Mouse (Mus musculus): ENCODE data around the gene Ccdc189.
"Not testable (repeated sequence)": the region's sequence is repeated elsewhere in the genome, so short reads cannot be mapped to it uniquely, and the experiment has no call there.

Gene Ccdc189

DNA sequence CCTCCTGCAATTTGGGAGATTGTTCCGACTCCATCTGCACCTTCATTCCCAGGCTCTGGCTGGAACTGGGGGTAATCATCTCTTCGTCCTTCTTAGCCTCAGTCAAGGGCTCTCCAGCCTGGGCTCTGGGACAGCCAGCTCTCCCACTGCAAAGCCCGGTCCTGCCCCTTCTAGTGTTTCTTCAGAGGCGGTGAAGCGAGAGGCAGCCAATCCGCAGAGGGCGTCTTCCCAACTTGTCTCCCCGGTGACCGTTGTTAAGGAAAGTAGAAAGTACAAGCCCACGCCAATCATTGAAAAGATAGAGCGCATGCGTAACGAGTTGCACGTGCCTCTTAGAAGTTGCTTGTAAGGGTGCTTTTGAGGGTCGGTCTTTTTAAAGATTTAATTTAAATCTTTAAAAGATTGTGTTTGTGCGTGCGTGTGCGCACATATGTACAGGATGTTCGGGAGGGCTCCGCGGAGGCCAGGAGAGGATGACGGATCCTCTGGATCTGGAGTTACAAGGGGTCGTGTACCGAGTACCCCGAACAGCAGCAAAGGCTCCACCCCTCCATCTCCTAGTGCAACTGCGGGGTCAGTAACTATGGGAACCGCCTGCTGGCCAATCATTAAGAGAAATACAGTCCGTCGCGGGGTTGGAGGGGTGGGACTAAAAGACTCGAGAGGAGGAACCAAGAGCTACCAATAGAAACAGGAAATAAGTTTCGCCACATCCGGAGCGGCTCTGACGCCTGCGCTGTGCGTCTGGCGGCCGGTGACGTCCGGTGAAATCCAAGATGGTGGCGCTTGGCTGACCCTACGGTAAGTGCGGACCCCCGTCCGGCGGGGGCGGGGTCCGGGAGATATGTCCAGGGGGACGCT is at the start of gene Ccdc189, which contains the start of gene Rnf40:
Gene Ccdc189 (minus strand): TSS at position 585 of the 861 bp plus-strand sequence.
Gene Rnf40 (plus strand): TSS at position 757 of the 861 bp plus-strand sequence.
- in situ Hi-C loops (cut with MseI, MboI), result no loop called here

DNA sequence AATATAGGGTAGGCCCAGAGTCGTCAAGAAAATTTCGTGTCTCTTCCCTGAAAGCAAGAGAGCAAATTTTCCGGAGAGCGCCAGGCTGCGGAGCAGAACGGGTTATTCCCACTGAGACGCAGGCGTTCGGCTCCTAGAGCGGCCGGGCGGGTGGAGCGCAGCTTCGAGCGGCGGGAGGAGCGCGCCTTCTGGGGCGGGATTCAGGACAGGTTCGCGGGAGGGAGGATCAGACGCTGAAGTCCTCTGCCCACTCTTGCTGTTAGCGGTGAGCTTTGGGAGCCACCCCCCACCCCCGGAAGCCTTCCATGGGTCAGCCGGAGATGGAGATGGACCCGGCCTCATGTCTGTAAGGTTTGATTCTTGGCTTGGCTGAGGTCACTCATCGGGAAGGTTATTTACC is 48.6 kb upstream of the Ccdc189 start:
- in situ Hi-C loops (cut with MseI, MboI), result no loop called here

DNA sequence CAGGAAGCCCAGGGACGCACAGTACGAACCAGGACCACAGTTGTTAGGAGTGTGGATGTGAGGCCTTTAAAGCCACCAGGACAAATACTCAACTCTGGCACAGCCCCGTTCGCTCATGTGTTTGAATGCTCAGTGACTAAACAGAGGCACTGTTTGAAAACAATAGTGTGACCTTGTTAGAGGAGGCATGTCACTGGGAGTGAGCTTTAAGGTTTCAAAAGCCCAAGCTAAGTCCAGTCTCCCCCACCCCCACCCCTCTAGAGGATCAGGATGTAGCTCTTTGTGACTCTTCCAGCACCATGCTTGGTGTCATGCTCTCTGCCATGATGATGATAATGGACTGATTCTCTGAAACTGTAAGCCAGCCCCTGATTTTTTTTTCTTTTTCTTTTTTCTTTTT is 43.0 kb upstream of the Ccdc189 start:
- in situ Hi-C loops (cut with MseI, MboI), result no loop called here

DNA sequence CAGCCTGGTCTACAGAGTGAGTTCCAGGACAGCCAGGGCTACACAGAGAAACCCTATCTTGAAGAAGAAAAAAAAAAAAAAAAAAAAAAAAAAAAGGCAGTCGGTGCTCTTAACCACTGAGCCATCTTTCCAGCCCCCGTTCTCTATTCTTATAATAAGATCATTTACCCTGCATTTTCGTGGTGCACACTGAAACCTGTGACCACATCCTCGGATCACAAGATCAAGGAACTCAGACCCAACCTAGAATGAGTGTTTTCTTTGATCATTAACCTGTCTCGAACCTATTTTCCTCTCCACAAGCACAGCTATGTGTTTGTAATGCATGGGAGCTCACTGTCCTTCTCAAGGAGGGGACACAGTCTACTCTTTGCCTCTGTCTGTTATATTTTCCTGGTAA is 40.3 kb upstream of the Ccdc189 start:
- in situ Hi-C loops (cut with MseI, MboI), result no loop called here

DNA sequence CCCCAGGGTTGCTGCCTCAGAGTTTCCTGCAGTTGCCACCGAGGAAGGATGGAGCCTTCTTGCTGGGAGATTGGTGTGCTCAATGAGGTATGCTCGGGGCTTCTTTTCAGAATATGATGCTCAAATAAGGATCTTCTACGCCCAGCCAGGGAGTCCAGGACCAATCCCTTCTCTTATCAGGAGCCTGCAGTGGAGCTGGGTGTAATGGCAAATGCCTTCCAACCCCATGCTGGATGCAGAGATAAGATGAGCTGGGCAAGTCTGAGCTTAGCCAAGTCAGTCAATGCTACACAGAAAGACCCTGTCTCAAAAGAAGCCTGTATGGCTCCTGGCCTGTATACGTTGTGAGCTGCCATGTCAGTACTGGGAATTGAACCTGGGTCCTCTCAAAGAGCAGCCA is 38.1 kb upstream of the Ccdc189 start:
- in situ Hi-C loops (cut with MseI, MboI), result no loop called here

DNA sequence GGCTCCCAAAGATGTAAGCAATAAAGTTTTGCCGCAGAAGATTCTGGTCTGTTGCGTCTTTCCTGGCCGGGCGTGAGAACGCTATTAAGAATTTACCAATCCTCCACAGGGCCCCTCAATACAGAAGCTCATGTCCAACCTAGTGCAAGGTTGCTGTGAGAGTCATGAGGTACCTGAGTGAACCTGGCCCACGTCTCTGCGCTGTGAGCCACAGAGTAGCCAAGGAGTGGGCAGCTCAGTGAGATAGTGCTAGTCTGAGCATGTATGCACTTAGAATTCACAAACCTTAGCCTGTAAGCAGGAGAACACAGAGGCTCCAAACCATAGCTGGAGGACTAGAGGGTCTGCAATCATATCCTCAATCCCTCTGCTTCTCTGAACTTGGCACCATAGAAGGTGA is 37.6 kb upstream of the Ccdc189 start:
- in situ Hi-C loops (cut with MseI, MboI), result no loop called here

DNA sequence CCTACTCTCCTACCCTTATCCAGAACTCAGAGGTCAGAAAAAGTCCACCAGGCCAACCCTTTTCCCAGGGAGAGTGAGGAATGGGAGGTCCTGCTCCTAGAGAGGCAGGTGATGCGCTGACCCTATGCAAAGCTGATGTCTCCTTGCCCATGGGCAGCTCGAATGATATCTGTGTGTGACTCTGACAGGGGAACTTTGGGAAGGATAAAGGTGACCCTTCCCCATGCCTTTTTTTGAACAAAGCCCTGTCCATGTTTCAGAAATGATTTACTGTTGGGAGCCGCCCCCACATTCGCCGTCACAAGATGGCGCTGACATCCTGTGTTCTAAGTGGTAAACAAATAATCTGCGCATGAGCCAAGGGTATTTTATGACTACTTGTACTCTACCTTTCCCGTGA is 30.0 kb upstream of the Ccdc189 start:
- in situ Hi-C loops (cut with MseI, MboI), result not testable (repeated sequence)

DNA sequence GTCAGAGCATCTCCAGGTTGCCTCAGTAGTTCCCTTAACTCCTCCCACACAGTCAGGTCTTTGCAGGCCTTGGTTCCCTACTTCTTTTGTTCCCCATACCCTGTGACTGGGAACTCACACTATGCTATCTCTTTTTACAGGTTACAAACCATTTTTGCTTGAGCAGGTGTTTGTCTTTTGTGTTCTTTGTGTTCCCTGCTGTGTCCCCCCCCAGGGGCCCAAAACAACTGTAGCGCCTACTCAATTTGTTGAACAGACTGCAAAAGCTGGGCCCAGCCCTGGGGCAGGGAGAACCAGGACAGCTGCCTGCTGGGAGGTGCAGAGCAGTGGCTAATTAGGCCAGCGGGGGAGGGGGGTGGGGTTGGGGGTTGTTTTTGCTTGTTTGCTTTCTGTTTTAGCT is 29.6 kb upstream of the Ccdc189 start:
- in situ Hi-C loops (cut with MseI, MboI), result no loop called here

DNA sequence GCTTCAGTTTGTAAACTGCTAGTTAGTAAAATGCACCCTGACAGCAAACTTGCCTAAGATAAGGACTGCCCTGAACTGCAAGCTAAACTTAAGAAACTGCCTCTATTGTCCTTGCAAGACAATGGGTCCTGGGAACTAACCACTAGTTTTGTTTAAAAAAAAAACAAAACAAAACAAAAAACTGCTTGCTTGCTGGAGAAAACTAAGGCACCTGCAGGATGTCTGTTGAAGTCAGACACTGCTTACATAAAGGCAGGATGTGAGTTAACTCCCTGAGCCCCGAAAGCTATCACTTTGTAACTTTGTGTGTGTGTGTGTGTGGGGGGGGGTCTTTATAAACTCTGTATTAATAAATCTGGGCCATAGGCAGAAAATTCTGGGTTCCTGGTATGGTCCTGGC is 28.5 kb upstream of the Ccdc189 start:
- in situ Hi-C loops (cut with MseI, MboI), result no loop called here

DNA sequence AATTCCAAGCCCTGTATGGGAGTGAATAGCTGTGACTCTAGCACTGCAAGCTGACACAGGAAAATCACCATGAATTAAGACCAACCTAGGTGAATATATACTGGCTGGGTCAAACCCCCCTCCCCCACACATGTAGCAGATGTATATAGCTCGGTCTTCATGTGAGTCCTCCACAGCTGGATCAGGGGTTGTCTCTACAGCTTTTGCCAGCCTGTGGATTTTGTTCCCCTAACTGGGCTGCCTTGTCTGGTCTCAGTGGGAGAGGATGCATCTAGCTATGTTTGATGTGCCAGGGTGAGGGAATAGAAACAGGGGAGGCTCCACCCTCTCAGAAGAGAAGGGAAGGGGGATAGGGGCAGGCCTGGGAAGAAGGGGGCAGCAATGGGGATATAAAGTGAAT is 27.9 kb upstream of the Ccdc189 start:
- in situ Hi-C loops (cut with MseI, MboI), result no loop called here

DNA sequence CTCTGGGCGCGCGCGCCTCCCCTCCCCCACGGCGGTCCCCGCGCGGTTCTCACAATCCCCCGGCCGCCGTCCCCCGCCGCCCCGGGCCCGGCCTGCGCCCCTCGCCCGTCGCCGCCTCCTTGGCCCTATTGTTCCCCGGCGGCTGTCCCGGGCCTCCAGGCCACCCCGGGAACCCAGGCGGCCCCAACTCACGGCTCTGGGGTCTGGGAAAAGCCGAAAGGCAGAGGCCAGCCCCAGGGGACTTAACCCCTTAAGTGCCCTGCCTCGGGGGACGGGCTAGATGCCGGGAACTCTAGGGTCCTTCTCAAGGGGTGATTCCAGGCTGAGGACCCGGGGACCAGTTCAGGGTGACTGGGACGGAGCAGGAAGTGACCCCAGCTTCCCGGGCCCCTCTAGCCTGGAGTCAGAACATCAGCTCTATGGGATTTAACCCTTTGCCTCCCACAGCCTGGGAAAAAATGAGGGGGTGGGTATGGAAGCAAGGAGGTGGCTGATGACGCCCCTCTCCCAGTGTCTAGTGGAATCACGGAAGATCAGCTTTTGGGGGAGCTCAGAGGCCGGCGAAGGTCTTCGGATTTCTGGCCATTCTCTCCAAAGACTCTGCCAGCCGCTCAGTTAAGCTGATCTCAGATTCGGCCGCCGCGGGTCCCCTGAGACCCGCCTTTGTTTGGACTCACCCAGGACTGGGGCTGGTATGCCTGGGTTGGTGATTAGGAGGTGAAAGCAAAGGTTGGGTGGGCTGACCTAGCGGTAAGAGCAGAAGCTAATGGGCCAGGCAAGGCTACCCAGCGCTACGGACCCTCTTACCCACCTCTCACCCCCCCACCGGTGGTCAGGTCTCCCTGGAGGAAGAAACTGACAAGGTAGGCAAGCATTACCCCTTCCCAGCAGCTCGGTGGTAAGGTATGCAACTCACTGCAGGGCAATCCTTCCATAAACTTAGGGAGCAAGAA is 26.8 kb upstream of the Ccdc189 start, which contains the start of gene Zfp629:
Gene Zfp629 (minus strand): TSS at position 907 of the 953 bp plus-strand sequence.
- in situ Hi-C loops (cut with MseI, MboI), result no loop called here

DNA sequence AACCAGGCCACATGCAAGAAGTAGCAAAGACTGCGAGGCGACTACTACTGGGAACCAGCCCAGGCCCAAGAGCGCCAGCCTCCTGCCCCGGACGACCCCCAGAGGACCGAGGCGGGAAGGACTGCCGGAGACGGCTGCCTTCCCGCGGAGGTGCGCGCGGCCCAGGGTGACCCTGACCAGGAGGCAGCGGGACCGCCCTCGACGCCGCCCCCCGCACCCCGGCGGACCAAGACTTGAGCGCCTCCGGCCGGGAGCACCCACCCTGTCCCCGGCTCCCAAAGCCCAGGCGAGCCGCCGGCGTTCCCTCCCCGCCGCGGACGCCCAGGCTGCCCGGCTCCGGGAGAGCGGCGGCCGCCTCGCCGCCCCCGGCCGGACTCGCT is 26.1 kb upstream of the Ccdc189 start:
- in situ Hi-C loops (cut with MseI, MboI), result no loop called here

DNA sequence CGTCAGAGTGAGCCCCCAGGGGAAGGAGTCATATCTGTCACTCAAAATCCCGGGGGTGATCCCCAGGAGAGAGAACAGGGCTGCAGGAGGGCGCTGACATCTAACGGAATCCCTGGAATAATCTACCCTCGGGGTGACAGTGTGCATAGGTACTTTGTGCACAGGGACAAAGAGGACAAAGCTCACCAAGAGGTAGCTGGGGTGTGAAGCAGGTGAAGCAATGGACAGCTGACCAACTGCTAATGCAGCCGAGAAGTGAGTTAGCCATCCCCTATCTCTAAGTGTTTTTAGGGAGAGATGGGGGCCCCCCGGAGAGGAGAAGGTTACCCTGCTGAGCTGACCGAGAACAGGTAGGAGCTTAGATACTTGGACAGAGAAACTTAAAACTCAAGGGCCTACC is 25.7 kb upstream of the Ccdc189 start:
- in situ Hi-C loops (cut with MseI, MboI), result no loop called here

DNA sequence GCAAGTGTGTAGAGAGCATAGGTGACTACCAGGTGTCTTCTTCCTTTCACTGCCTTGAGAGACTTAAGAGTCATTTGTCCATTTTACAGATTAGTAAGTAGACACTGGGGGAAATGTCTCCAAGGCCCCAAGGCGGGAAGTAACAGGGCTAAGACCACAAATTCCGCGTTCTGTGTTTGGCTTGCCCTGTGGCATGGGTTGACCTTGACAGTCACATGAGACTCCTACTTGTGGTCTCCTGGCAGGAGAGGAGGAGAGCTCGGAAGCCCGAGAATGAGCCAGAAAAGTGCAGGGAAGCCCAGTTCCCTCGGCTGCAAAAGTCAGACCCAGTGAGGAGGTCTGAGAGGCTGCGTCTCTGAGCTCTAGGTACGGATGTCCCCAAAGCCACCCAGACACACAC is 25.1 kb upstream of the Ccdc189 start:
- in situ Hi-C loops (cut with MseI, MboI), result no loop called here

DNA sequence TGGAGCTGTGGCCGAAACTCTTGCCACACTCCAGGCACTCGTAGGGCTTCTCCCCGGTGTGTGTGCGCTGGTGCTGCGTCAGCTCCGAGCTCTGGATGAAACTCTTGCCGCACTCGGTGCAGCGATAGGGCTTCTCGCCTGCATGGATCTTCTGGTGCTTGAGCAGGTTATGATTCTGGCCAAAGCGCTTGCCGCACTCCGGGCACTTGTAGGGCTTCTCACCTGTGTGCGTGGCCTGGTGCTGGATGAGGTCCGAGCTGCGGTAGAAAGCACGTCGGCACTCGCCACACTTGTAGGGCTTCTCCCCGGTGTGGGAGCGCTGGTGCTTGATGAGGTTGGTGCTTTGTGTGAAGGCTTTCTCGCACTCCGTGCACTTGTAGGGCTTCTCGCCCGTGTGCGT is 23.2 kb upstream of the Ccdc189 start:
- in situ Hi-C loops (cut with MseI, MboI), result no loop called here

DNA sequence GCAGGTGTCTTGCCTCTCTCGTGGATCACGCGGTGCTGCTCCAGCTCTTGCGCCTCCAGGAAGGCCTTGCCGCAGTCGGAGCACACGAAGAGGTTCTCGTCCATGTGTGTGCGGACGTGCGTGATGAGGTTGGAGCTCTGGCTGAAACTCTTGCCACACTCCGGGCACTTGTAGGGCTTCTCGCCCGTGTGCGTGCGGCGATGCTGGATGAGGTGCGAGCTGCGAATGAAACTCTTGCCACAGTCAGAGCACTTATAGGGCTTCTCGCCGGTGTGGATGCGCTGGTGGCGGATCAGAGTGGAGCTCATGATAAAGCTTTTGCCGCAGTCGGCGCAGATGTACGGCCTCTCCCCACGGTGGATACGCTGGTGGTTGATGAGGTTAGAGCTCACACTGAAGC is 22.6 kb upstream of the Ccdc189 start:
- in situ Hi-C loops (cut with MseI, MboI), result no loop called here

DNA sequence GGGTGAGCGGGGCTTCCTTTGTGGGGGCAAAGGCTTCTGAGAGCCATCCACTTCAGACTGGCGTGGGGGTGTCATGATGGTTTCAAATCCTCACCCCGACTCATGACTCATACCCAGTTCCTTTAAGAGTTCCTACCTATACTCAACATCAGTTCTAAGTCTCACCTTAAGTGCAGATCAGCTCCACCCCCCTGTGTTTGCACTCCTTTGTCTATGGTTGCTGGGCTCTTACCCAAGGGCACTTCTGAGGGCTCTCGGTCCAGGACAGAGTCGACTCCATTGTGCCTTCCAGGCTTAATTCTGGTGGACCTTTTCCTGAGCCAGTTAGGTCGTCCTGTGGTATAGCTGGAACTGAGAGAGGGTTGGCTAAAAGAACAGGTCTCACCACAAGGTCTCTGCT is 18.8 kb upstream of the Ccdc189 start:
- in situ Hi-C loops (cut with MseI, MboI), result no loop called here

DNA sequence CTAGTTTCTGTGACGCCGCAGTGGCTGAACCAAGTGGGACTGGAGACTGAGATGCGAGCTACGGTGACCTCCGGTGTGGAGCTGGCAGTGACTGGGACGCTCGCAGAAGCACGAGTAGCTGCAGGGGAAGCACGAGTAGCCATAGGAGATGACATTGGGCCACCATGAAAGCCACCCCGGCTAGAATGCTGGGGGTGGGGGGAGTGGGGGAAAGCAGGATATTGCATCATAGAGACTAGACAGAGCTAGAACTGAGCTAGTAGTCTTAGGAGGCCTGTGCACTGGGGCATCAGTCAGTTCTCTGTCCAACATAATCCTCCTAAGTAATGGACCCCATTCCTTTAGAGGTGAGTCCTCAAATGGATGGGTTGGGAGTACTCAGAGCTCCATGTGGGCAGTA is 15.9 kb upstream of the Ccdc189 start:
- in situ Hi-C loops (cut with MseI, MboI), result no loop called here

DNA sequence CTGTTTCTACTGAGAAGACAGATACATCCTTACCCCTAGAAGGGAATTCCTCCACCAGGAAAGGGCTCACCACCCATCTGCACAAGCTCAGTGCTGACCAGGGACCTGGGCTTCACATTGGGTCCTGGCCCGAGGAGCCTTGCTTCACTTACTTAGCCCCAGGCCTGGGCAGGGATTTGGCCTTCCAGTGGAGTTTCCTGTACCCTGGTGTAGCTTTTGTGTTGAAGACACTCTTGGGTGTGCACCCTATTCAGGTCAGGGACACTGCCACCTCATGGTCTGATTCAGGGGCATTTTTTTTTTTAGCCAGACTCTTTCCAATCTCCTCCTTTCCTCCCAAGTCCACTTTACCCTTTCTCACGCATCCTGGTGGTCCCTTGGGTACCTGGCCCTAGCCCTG is 14.5 kb upstream of the Ccdc189 start:
- in situ Hi-C loops (cut with MseI, MboI), result no loop called here

DNA sequence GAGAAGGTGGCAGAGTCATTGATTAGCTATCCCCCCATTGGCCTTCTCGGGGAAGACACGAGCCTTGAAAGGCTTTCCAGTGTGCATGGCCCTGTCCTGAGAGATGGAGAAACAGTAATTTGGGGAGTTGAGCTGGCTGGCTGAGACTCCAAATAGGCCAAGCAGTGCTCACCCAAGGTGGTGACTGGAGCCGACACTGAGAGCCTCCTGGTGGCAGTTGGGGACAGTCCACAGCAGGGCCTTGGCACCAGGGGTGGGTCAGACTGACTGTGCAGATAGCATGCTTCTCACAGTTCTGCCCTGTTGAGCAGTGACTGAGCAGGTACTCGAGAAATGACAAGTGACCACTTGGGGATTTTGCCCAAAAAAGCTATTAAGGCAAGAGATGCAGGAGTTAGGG is 13.3 kb upstream of the Ccdc189 start:
- in situ Hi-C loops (cut with MseI, MboI), result no loop called here

DNA sequence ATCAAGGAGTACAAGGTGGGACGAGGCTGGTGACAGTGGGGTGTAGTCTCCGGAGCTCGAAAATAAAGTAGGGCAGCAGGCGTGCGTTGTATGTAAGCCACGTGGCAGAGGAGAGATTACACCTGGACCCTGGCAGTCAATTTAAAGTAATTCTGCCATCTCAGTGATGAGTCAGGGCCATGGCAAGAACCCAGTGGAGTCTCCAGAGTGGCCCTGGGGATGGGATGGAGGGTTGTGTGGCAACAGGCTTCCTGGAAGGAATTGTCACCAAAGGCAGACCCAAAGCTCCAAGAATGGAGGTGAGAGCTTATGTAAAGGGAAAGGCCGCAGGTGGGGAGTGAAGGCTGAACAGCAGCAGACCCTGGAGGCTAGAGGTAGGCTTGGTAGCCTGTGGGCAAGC is 12.2 kb upstream of the Ccdc189 start:
- in situ Hi-C loops (cut with MseI, MboI), result no loop called here

DNA sequence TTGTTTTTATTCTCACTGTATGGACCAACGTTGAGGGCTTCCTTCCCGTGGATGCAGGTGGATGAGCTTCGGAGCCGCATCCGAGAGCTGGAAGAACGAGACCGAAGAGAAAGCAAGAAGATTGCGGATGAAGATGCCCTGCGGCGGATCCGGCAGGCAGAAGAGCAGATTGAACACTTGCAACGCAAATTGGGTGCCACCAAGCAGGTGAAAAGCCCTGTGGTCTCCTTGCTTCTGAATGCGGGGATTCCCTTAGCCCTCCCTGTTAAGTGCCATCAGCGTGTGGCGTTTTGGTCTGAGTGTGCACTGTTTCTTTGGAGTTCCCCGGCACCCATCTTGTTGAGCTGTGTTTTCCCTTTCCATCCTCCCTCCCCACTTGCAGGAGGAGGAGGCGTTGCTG is 8.4 kb upstream of the Ccdc189 start:
- in situ Hi-C loops (cut with MseI, MboI), result no loop called here

DNA sequence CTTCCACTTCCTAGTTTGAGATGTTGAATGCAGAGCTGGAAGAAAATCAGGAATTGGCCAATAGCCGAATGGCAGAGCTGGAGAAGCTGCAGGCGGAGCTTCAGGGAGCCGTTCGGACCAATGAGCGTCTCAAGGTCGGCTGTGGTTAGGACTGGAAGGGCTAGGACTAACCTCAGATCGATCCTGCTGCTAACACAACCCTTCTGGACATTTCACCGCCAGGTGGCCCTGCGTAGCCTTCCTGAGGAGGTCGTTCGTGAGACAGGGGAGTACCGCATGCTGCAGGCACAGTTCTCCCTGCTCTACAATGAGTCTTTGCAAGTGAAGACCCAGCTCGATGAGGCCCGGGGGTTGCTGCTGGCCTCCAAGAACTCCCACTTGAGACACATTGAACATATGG is 4.2 kb upstream of the Ccdc189 start:
- in situ Hi-C loops (cut with MseI, MboI), result no loop called here
